Mouse (Mus musculus) hindbrain, embryonic 14.5 days (tissue): ENCODE results near the gene Spag9. TPM values are rescaled to one million over a fixed set of nuclear protein-coding genes. Genes with fewer than 3 reads are reported as not detected.

Source experiments
- ATAC-seq: fragments of 200-750 bp; cut with Nextera tagmentation; 2 replicates; pipeline ENCODE4 v1.8.0; 2017; ENCODE audit warnings: moderate number of reproducible peaks, mild to moderate bottlenecking, moderate TSS enrichment, moderate library complexity; ENCODE audit not compliant: low FRiP score
- DNase-seq: peaks from one replicate; pipeline ENCODE4 v3.0.0-alpha.2; 2015; ENCODE audit warnings: low spot score
- H3K27ac ChIP-seq: fragments of 300-500 bp; sonication (generic); 2 replicates; pipeline ENCODE4 v1.5.1; 2014; ENCODE audit warnings: mild to moderate bottlenecking, moderate library complexity
- H3K27me3 ChIP-seq: fragments of 300-500 bp; sonication (generic); 2 replicates; pipeline ENCODE4 v1.6.1; 2014; ENCODE audit warnings: mild to moderate bottlenecking, low read length, mixed read lengths; ENCODE audit not compliant: control insufficient read depth, insufficient read depth
- H3K36me3 ChIP-seq: fragments of 300-500 bp; sonication (generic); replicated peaks from 2 replicates; pipeline ENCODE4 v1.6.1; 2014; ENCODE audit not compliant: control insufficient read depth, insufficient read depth
- H3K4me1 ChIP-seq: fragments of 300-500 bp; sonication (generic); replicated peaks from 2 replicates; pipeline ENCODE4 v1.6.1; 2014; ENCODE audit warnings: antibody characterized with exemption, low read length, mixed read lengths; ENCODE audit not compliant: control insufficient read depth, insufficient read depth
- H3K4me2 ChIP-seq: fragments of 300-500 bp; sonication (generic); replicated peaks from 2 replicates; pipeline ENCODE4 v1.6.1; 2014; ENCODE audit warnings: mild to moderate bottlenecking, moderate library complexity
- H3K4me3 ChIP-seq: fragments of 300-500 bp; sonication (generic); replicated peaks from 2 replicates; pipeline ENCODE4 v1.5.1; 2014; ENCODE audit warnings: mild to moderate bottlenecking, low read length
- H3K9ac ChIP-seq: fragments of 300-500 bp; sonication (generic); 2 replicates; pipeline ENCODE4 v1.6.1; 2014
- H3K9me3 ChIP-seq: fragments of 300-500 bp; sonication (generic); 2 replicates; pipeline ENCODE4 v1.6.1; 2016; ENCODE audit warnings: low read length; ENCODE audit not compliant: control insufficient read depth
- WGBS: fragments of 180-500 bp; shearing (Covaris S2); extraction: QIAGEN DNeasy Blood & Tissue Kit; methylation state at CpG from one replicate; pipeline ENCODE4 v1.1.7; 2014; 5-methylcytosine and 5-hydroxymethylcytosine counted together
- polyA plus RNA-seq: library from polyadenylated mRNA; unstranded; fragments of >200 nt; fragmentation: Nextera tagmentation; extraction: Ambion mirVana; gene quantifications from 2 replicates; pipeline ENCODE4 v1.2.1, GENCODE M21; 2014

The Spag9 gene
- polyA plus RNA-seq, 1 experiment from 2014 or later = 121 TPM

GRCm38 (mm10) chr11:93972951-93973350, 22.9 kb upstream of the Spag9 start:
- Histone ChIP-seq H3K4me1 (peaks cover 7% of the 10 kb centered on the region; the same call in 1 of the 2 replicates), H3K36me3 (no peaks in the 10 kb centered on the region), H3K27ac (no peak overlapping the region), H3K9me3 (no peaks in the 10 kb centered on the region), H3K27me3 (no peaks in the 10 kb centered on the region), H3K4me3 (no peak overlapping the region), H3K4me2 (no peak overlapping the region), H3K9ac (no peak overlapping the region)
- WGBS = 87% methylated on average over 5 of the region's 5 CpGs
- no peak for DNase-seq
- ATAC-seq = no peak

DNA sequence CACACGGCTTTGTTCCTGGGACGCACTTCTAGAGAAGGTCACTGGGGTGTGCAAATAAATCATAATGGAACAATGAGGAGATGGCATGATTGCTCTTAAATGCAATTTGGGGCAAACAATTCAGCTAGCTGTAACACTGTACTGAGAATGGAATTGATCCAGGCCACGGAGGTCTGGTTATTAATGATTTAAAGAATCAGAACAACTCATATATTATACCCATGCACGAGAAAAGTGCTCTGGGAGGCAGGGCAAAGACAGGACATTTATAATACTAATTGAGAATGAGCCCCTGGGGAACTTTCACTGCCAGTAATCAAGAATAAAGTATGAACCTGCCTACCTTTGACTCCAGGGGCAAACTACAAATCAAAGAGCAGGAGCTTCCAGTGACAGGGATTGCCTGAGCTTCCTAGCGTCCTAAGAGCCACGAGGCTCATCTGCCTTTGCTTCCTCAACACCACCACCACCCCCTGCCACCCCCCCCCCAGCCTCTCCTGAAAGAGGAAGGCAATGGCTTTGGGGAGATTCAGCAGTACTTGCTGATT, 16.3 kb upstream of the Spag9 start:
- no peak overlapping the region for H3K4me2 ChIP-seq
- no peaks in the 10 kb centered on the region for H3K4me1 ChIP-seq
- no peak overlapping the region for H3K4me3 ChIP-seq
- no peak overlapping the region for H3K9ac ChIP-seq
- no peaks in the 10 kb centered on the region for H3K9me3 ChIP-seq
- DNase-seq = no peak
- peak overlapping the region; percentile 20; the same call in 1 of the 2 replicates for H3K27ac ChIP-seq
- H3K27me3 ChIP-seq = no peaks in the 10 kb centered on the region
- H3K36me3 ChIP-seq = no peaks in the 10 kb centered on the region
- 35% methylated on average over 6 of the region's 6 CpGs for WGBS
- no peak for ATAC-seq

DNA sequence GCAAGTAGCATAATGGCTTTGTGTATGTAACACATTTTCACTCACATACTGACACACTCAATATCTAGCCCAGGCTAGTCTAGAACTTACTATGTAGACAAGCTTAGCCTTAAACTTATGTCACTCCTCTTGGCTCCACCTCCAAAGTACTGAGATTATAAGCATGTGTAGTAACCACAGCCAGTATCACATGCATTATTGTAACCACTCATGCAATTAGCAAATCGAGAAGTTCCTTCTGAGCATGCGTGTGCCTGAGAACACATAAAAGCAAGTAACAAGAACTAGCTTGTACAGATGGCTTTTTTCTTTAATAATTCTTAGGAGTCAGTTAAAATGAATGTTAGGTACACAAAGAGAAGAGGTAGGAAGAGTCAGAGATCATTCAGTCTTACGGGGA, 11.3 kb upstream of the Spag9 start:
- Histone ChIP-seq H3K4me2 (no peak overlapping the region), H3K9ac (no peak overlapping the region), H3K9me3 (no peaks in the 10 kb centered on the region), H3K36me3 (no peaks in the 10 kb centered on the region), H3K4me3 (no peak overlapping the region), H3K27me3 (no peaks in the 10 kb centered on the region), H3K27ac (no peak overlapping the region), H3K4me1 (no peaks in the 10 kb centered on the region)
- ATAC-seq (no peak), DNase-seq (no peak)
- WGBS = 94% methylated on average over 3 of the region's 3 CpGs

DNA sequence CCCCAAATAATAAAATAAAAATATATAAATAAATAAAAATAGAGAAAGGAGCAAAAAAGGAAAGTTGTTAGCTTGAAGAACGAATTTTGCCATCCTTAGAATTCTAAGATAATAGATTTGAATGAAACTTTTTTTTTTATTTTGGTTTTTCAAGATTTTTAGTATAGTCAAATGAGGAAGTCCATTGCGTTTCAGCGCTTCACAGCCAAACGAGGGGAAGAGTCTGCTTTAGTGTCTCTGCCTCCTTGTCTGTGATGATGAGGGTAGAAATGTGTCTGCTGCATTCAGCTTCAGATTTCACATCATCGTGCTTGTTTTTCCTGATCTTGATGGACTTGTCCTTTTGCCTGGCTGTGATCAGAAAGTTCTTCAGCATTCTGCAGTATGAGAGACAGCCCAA, 10.6 kb upstream of the Spag9 start:
- ATAC-seq = no peak
- no peak overlapping the region for H3K4me3 ChIP-seq
- WGBS = 87% methylated on average over 5 of the region's 5 CpGs

GRCm38 (mm10) chr11:93986298-93986697, 9.6 kb upstream of the Spag9 start:
- no peak overlapping the region for H3K4me3 ChIP-seq
- no peak overlapping the region for H3K9ac ChIP-seq
- no peaks in the 10 kb centered on the region for H3K36me3 ChIP-seq
- DNase-seq (no peak), ATAC-seq (no peak)
- H3K4me2 ChIP-seq = no peak overlapping the region
- no peaks in the 10 kb centered on the region for H3K27me3 ChIP-seq
- H3K9me3 ChIP-seq = no peaks in the 10 kb centered on the region
- H3K27ac ChIP-seq = no peak overlapping the region
- no peaks in the 10 kb centered on the region for H3K4me1 ChIP-seq

More for the DNA sequence above, 10.6 kb upstream of the Spag9 start:
- Histone ChIP-seq H3K4me2 (no peak overlapping the region), H3K27ac (no peak overlapping the region), H3K27me3 (no peaks in the 10 kb centered on the region), H3K9ac (no peak overlapping the region), H3K9me3 (no peaks in the 10 kb centered on the region), H3K36me3 (no peaks in the 10 kb centered on the region), H3K4me1 (no peaks in the 10 kb centered on the region)
- no peak for DNase-seq

DNA sequence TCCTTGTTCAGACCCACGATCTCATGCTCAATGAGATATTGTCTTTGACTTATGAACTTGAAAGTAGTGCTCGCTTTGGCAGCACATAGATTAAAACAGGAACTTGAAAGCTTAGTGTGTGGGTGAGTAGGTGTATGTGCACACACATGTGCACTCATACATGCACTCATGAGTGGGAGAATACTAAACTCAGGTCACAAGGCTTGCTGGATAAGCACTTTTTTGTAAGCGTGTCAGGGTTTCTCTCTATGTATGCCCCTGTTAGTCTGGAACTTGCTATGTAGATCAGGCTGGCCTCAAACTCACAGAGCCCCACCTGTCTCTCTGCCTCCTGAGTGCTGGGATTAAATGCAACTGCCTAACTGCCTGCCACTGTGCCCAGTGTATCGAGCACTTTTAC, 8.9 kb upstream of the Spag9 start:
- Histone ChIP-seq H3K4me2 (no peak overlapping the region), H3K27ac (no peak overlapping the region), H3K4me3 (no peak overlapping the region), H3K9me3 (no peaks in the 10 kb centered on the region), H3K4me1 (no peaks in the 10 kb centered on the region), H3K9ac (no peak overlapping the region), H3K27me3 (no peaks in the 10 kb centered on the region), H3K36me3 (no peaks in the 10 kb centered on the region)
- 90% methylated on average over 4 of the region's 4 CpGs for WGBS
- DNase-seq (no peak), ATAC-seq (no peak)

- H3K4me2 ChIP-seq = no peak overlapping the region
- no peak overlapping the region for H3K4me3 ChIP-seq
- no peaks in the 10 kb centered on the region for H3K36me3 ChIP-seq
- no peak overlapping the region for H3K9ac ChIP-seq
- H3K4me1 ChIP-seq = no peaks in the 10 kb centered on the region
- no peak for DNase-seq
- no peak for ATAC-seq
- WGBS = 71% methylated on average over 8 of the region's 8 CpGs
- H3K27ac ChIP-seq = peak overlapping the region; percentile 53; the same call in 1 of the 2 replicates
- no peaks in the 10 kb centered on the region for H3K9me3 ChIP-seq
- H3K27me3 ChIP-seq = no peaks in the 10 kb centered on the region
Measured at GRCm38 (mm10) chr11:93987625-93988327, 8.1 kb upstream of the Spag9 start.

GRCm38 (mm10) chr11:93988328-93989062, 7.4 kb upstream of the Spag9 start:
- Histone ChIP-seq H3K27ac (peak overlapping the region; percentile 53; the same call in 1 of the 2 replicates), H3K36me3 (no peaks in the 10 kb centered on the region), H3K4me3 (no peak overlapping the region), H3K27me3 (no peaks in the 10 kb centered on the region), H3K9me3 (no peaks in the 10 kb centered on the region), H3K4me2 (no peak overlapping the region), H3K9ac (no peak overlapping the region), H3K4me1 (no peaks in the 10 kb centered on the region)
- ATAC-seq (no peak), DNase-seq (no peak)
- WGBS = 74% methylated on average over 12 of the region's 12 CpGs

GRCm38 (mm10) chr11:93994531-93994930, 1.4 kb upstream of the Spag9 start:
- 66% methylated on average over 5 of the region's 5 CpGs for whole genome bisulfite sequencing
- H3K27ac ChIP-seq = peak overlapping the region; percentile 93; the same call in 1 of the 2 replicates
- no peaks in the 10 kb centered on the region for H3K27me3 ChIP-seq
- no peaks in the 10 kb centered on the region for H3K36me3 ChIP-seq
- no peaks in the 10 kb centered on the region for H3K9me3 ChIP-seq
- H3K4me3 ChIP-seq = peak overlapping the region; percentile 72
- H3K4me1 ChIP-seq = peaks cover 34% of the 10 kb centered on the region
- peak overlapping the region; percentile 81 for H3K4me2 ChIP-seq
- ATAC-seq = no peak
- peak overlapping the region; percentile 55; the same call in 1 of the 2 replicates for H3K9ac ChIP-seq
- no peak for DNase-seq
